Mouse (Mus musculus) ovary, postnatal 36 days (tissue): Measurements from ENCODE around the gene A2ml1.

Source experiments
- DNase-seq: peaks from one replicate; pipeline ENCODE4 v3.0.0; 2022; ENCODE audit warnings: low spot score, mixed read lengths

Gene A2ml1

DNA sequence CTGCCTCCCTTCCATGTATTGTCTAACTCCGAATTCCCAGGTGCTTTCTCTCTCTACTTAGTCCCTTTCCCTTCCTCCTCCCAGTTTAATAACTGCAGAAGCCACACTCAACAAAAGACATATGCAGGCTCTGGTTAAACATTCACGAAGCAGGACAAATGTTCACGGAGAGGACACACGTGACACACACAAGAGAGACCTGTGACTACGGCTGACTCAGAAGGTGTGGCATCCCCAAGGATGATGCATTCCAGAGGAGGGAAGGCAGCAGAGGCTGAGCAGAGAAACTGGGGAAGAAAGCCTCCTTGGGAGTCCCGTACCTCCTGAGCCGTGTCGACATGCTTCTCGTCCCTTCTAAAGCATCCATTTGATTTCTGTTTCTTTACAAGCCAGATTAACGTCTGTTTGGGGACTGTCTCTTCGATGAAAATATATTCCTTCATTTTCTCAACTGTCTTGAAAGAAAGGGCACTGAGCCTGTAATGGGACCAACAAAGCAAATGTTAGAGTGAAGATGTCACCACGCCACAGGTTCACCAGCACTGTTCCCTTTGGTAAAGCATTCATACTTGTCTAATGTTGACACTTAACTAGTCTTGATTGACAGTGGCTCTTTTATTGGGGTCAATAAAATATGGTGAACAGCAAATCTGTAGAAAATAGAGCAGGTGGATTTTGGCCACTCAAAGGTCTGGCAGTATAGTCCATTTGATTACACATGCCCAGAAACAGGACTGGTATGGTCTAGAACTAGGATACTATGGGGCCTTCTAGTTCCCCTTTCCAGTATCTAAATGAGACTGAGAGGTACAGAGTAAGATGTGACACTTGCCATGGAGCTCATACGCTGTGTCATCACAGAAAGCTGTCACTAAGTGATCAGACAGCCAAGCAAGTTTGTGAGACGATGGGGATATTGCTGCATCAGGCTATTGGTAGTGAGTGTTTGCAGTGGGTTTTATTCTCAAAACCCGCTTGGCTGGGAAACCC lies 31.6 kb downstream of the A2ml1 start:
- DNase-seq = no peak

DNA sequence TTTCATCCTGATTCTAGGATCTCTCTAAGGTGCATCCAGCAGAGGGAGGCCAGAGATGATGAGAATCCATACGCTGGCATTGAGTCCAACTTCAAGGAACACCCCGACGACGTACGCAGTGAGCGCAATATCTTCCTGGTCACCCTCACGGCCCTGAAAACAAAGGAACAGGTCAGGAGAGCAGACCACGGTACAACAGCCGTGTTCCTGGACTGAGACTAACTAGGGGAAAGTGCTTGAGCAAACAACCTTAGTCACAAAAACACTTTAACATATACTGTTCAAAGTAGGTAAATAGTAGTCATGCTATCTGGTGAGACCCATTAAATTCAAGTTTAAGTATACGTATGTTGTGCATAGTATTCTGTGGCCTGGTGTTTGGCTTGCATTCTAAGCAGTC lies 32.9 kb downstream of the A2ml1 start:
- no peak for DNase-seq

DNA sequence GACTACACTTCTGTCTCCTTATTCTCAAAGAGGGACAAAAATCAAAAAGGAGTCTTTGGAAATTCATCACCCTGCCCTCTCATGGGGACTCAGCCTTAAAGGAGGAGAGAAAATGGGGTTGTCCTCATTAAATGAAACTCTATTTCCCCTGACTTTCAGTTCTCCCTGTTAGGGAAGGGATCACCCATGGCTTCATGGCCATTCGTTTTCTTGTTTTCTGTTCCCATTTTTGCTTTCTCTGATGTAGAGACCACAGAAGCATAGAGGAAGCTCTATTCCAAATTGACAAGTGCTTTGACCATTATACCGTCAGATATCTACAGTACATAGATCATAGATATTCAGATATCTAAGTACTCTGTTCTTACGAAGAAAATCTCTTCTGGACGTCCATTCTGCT lies 36.0 kb downstream of the A2ml1 start:
- no peak for DNase-seq

DNA sequence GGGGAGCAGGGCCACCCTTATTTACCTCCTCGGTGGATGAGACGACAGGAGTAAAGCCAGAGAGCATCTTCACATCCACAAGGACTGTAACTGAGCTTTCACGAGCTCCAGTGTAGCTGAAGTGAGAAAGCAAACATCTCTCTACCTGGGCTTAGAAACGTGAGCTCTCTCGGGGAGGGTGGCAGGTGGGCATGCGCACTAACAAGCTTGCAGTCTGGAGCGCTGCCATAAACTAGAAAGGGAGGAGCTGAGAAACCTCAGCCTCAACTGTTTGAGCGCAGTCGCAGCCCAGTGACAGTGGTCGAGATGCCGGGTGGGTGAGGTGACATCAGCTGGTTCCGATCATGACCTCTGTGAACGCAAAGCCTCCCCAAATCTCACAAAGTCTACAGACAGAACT lies 38.2 kb downstream of the A2ml1 start:
- DNase-seq = no peak

DNA sequence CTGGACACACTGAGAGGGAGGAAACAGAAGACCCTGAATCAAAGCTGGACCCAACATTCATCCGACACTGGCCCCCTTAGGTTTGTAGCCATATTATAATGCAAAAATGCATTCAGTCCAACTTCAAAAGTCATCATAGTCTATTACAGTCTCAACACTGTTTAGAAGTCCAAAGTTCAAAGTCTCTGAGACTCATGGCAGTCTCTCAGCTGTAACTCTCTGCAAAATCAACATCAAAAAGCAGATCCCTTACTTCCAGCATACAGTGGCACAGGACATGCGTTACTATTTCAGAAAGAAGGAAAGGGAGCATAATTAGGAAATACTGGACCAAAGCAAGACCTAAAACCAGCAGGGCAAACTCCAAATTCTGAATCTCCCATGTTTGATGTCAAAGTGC lies 46.2 kb downstream of the A2ml1 start:
- DNase-seq = no peak

DNA sequence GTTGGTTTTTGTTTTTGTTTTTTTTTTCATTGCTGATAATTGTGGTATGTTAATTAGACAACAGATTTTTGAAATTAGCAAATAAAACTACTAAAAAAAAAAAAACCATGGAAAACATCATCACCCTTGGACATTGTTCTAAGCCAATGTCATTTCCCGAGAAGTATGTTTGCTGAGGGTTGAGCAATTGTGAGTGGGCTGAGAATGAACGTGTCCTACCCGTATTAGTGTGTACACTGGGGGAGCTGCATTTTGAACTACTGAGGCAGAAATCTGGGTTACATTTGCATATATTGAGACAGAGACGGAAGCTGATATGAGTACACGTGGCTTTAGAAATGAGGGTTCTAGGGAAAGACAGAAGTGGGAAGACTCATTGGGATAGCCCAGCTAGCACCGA lies 48.1 kb downstream of the A2ml1 start:
- DNase-seq = no peak

DNA sequence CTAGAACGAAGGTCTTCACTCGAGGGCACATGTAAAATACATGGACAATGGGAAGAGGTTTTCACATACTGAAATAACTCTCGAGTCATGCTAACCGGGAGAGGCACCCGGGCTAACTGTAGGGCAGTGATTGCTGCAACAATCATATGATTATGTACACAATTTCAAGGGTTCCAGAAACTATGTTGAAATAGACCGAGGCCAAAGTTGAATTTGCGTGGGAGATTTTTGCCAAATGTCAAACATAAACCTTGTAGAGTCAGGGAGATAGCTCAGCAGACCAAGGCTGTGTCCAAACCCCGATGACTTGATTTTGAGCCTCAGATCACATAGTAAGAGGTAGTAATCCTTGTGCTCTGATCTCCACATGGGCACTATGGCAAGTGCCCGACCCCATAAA lies 48.7 kb downstream of the A2ml1 start:
- no peak for DNase-seq

DNA sequence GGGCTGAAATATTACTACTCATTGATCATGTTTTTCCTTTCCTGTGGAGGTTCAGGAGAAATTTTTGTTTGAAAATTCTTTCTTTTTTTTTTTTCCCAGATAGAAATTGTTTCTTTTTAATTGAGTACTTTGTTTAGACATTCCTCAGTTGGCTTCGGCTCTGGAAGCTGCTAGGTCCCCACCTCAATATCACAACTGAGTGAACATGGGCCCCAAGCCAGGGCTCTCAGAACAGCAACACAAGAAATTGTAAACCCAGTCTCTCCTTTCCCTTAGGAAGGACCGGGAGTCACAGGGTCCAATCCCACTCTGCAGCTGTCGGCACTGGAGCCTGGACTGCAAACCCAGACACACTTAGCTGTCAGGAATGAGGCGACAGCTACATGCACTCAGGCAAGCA lies 52.9 kb downstream of the A2ml1 start:
- DNase-seq = no peak

DNA sequence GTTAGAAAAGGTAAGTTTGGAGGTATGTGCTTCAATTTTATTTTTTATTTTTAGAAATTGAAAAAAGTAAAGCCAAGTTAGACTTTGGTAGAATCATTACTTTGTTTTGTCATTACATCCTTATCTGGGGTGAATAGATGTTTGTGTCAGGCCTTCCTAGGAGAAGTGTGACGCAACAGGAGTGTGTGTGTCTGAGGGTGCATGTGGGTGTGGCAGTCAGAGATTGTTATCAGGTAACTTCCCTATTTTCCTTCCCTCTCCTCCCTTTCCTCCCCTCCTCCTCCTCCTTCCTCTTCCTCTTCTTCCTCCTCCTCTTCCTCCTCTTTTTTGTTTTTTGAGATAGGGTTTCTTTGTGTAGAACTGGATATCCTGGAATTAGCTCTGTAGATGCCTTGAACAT lies 54.3 kb downstream of the A2ml1 start:
- no peak for DNase-seq

DNA sequence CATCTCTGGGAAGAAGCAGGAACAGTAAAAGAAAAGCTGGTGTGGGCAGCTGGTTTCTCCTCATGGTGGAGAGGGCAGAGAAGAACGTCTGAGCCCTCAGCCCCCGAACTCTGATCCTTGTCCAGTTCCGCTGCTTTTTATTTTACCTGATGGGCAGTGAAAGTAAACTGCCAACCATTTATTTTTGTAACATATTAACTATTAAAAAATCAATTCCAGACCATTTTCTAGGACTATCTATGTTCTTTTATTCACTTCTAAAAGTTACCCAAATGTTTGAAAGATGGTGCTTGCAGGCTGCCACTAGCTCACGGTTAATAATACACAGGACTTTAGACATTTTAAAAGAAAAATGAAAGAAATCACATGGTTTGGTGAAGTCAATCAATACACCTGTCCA lies 54.8 kb downstream of the A2ml1 start, which contains the start of gene Pzp:
TSS of gene Pzp (minus strand) at position 120 of the 400 bp plus-strand sequence.
- DNase-seq = no peak

DNA sequence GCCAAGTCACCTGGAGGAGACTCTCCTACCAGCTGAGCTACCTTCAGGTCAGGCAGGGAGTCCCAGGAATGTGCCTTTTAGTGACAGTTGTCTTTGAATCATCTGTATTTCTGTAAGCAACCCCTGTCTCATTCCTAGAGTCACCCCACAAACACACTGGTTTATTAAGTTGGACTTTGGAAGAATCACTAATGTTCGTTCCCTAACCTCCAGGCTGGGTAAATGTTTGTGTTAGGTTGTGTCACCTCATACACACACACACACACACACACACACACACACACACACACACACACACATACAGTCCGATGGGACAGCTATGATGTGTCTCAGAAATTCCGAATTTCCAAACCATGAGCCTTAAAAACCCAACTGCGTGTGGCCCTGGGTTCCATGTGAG lies 55.6 kb downstream of the A2ml1 start:
- no peak for DNase-seq

DNA sequence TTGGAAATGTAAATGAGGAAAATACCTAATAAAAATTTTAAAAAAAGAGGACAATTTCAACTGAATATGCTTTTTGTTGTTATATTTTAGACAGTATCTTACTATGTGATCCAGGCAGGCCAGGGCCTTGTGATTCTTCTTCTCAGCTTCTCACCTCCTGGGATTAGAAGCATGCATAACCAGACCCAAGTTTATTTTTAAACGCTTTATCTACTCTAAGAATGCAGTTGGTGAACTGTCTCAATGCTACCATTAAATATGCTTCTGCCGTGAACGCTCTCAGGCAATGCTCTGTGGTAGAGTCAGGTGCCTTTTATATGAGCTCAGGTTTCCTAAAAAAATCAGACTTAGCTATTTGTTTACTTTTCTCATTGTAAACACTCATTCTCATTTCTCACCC lies 58.0 kb downstream of the A2ml1 start:
- DNase-seq = no peak

DNA sequence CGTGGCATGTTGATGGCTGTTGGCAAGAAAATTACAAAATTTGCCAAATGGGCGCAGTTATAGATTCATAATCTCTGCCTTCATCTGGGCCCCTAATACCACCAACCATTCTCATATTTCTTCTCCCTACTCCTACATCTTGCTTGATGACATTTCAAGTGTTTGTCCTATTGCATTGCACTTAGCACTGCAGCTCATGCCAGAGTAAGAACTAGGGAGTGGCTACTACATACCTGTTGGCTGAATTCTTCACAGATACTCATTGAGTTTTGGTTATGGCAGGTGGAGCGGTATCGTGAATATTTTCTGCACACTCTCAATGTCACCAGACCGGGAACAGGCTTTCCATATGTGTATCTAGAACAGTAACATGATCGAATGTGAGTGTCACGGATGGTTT lies 62.2 kb downstream of the A2ml1 start:
- no peak for DNase-seq

DNA sequence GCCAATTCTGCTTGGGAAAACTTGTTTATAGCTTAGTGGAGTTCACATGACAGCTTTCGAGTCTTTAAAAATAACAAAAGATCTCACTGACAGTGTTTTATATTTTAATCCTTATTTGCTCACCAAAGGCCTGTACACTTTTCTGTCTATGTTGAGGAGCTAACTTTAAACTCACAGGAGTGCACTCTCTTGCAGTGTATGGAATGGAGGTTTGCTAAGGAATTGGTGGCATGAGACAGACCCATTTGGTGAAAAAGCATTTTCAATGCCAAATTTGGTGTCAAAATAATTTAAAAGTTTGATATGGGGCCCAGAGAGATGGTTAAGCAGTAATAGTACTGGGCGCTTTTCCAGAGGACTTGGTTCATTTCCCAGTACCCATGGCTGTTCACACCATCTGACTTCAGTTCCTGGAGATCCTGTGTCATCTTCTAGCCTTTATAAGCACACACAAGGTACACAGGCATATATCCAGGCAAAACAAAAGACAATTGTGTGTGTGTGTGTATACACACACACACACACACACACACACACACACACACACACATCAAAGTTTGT lies 75.7 kb downstream of the A2ml1 start:
- DNase-seq = no peak

DNA sequence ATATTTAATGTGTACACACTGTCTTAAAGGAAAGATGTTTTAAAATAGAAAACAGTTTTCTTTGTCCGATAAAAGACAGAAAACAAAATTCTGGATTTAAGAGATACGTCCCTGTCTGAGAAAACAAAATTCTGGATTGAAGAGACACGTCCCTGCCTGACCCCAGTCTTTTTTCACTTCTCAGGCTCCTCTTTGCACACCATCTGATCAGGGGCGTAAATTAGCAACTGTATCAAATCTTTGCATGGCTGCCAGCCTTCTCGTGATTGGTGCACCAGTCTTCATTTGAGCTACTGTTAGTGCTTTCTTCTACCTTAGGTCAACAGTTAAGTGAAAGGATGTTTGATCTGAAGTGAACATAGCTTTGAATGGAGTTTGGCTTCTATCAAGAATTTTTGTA lies 76.7 kb downstream of the A2ml1 start:
- no peak for DNase-seq

DNA sequence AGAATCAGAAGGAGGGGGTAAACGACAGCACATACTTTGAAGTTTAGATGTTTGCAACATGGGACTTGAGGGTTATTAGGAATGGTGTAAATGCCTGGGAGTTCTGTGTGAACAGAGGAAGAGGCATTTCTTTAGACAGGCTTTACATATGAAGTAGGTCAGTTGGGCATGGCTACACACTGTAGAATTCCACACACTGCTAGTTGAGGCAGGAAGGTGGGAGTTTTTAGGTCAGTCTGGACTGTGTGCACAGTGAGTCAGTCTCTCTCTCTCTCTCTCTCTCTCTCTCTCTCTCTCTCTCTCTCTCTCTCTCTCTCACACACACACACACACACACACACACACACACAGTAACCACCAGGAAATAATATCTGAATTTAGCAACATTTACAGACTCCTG lies 86.1 kb downstream of the A2ml1 start:
- no peak for DNase-seq

DNA sequence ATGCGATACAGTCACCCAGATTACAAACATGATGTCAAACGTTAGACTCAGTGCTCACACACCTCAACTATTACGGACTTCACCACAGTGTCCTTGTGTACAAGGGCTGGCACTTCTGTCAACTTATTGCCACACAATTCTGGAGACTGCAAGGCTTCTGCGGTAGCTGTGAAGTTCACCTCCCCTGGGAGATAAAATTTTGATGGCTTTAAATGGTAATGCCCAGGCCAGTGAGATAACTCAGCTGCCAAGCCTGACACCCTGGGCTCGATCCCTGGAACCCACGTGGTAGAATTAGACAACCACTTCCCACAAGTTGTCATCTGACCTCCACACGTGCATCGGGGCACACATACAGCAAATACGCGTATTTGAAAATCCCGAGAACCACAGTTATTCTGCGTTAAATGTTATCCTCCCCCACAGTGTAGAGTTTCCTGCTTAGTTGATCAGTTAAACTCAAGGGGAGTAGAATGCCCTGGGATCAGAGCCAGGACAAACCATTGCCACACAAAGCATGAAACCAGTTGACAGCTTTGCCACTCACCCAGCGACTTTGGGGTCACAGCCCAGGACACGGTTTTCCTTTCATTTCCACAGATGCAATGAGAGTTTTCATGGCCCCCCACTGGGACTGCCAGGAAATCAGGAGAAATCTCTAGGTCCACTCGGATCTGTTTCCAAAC lies 86.6 kb downstream of the A2ml1 start:
- no peak for DNase-seq

DNA sequence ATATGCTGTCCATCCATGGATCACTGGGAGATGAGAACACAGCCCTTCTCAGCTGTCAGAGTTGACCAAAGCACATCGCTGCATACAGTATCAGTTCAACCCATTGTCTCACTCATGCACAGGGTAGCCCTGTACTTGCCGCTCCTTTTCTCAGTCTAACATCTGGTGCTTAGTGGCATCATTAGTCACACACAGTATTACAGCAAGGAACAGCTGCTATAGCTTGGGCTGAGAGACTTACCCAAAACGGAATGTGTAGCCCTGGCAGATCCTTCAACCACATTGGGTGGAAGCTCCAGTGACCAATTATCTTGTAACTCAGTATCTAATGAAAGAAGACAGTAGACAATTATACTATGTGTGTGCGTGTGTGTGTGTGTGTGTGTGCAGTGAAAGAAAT lies 89.5 kb downstream of the A2ml1 start:
- DNase-seq = no peak

DNA sequence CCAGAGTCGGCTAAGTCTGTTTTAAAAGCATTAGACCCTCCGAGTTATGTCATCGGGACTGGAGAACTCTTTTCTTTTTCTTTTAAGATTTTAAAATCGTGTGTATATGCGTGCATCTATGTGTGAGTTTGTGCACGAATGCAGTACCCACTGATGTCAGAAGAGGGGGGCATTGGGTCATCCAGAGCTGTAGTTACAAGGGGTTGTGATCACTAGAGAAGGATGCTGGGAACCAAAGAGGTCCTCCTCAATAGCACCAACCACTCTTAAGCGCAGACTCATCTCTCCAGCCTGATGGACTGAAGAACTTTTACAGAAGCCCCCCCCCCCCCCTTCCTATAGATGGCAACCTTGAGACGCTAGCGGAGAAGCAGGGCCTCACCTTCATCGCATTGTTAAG lies 91.3 kb downstream of the A2ml1 start:
- DNase-seq = no peak
